Mouse (Mus musculus) gastrocnemius, postnatal 25 days (tissue): ENCODE results near the gene Cry1. TPM values are rescaled to one million over a fixed set of nuclear protein-coding genes. Genes with fewer than 3 reads are reported as not detected.

Source experiments
- DNase-seq: peaks from one replicate; pipeline ENCODE4 v3.0.0; 2022
- long read RNA-seq, 2 experiments: library from polyadenylated mRNA; stranded (forward); transcript quantifications; one replicate each; pipeline ENCODE4 v2.0.0; 2021
- total RNA-seq, 2 experiments: library from RNA; stranded (reverse); gene quantifications; 1 replicate in 1 of 2; 2 replicates in 1 of 2; pipeline ENCODE4 v1.2.3; 2021

Cry1 gene
- 10 to 100 TPM in 1 of 2 experiments, 1 to 10 TPM in 1; 6.1 to 11.8 TPM for total RNA-seq
- long read RNA-seq, experiment 1, transcript Cry1-201 (13 exons, 3,026 nt): major isoform, 13 of 16 reads
- long read RNA-seq, experiment 1, partial matches to known transcripts: 3 of 16 reads
- long read RNA-seq, experiment 1, other reads (novel, unspliced or antisense): 0 of 16 reads
- long read RNA-seq, experiment 2, transcript Cry1-201 (13 exons, 3,026 nt): major isoform, 18 of 20 reads
- long read RNA-seq, experiment 2, partial matches to known transcripts: 1 of 20 reads
- long read RNA-seq, experiment 2, other reads (novel, unspliced or antisense): 1 of 20 reads

DNA sequence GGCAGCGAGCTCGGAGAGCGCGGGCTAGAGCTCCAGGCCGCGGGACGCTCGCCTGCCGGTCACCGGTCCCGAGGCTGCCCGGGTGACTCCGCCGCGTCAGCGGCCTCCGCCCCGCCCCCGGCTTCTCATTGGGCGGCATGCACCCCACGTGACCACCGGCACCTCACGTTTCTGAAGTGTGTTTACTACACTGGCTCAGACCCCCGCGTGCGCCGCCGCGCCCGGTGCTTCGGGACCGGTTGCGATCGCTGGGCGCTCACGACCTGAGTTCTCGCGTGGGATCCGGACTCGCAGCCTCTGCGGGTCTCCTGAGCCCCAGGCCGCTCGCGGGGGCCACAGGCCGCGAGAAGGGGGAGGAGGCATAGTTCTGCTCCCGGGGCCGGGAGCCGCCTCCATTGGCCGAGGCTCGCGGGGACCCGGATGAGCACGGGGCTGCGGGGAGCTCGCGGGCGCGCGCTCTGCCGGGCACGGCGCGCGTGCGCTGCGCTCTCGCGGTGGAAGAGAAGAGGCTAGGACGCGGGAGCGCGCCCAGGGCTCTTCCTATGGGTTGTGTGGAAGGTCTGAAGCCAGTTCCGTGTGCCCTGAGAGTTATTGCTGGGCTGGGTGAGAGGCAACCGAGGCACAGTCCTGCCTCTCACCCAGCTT is at the start of gene Cry1:
Cry1 (minus strand) TSS at position 101 of the 645 bp plus-strand sequence.
- peak; percentile 96 for DNase-seq

DNA sequence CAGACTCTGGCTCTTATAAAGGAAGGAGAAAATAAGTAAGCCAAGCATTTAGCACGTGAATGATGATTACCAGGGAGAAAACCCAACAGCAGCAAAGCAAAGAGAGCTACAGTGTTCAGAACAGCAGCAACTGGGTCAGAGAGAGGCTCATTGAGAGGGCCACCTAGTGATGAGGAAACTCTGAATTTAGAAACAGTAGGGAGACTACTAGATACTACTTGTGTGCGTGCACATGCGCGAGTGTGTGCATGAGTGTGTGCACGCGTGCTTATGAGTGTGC is 36.8 kb upstream of the Cry1 start:
- DNase-seq: no peak

DNA sequence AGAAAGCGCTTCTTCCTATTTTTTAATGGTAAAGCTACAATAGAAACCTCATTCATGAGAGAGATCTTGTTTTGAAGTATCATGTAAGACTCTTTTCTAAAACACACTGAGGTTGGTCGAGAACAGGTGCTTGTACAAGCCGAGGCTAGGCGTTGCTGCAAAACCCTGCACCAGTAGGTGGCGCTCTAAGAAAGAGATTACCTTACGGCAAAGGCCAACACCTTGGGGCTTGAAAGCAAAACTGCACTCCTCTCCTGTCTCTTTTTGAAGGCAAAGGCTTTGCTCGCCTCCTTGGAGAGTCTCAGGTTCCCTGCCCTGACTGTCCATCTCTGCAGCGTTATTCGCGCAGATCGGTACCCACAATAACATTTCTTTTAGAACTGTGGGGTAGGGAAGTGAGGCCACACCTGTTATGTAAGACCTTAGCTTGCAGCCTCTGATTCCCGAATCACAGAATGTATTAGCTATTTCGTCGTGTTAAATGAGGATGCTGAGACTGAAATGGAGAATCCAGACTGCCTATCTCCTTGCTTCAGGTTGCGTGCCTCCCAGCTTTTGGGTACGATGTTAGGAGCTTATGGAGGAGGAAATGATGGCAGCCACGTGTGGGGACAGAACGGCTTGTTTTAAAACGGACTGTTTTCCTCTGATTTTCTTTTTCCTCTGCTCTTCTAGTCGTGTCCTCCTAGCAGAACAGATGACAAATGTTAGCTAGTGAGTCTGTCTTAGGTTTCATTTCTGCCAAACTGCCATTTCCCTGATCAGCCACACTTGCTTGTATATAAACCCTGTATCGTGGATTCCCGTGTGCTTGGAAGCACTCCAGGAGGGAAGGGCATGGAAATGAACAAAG is 36.3 kb upstream of the Cry1 start:
- peak; percentile 57 for DNase-seq

DNA sequence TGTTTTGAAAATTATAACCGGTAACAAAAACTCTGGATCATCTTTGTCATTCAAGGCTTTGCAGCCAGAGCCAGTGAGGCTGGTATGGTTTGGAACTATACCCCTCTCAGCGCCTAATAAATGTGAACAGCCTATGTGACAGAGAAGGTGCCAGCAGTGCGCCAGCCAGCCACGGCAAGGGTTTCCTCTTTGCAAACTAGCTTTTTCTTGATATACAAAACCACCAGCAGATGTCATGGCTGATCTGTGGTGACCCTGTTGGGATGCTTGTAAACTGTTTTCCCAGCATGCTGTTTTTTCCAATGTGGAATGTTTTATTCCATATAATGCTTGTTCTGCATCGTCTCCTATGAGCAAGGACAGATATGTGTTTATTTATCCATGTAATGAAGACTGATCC is 30.0 kb upstream of the Cry1 start:
- DNase-seq: no peak

DNA sequence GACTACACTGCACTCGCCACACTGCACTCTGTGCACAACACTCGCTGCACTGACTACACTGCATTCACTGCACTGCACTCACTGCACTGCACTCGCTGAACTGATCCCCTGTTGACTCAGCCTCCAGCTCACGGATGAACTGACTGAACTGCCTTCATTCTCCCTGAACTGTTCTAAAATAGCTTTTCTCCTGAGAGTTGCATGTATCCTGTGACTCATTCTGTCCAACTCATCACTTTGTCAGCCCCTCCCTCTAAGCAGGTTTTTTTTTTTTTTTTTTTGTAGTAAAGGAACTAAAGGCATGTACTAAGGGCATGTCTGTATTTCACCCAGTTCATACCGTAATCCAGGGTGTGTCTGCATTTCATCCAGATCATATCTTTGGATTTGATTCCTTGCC is 26.8 kb upstream of the Cry1 start:
- DNase-seq: no peak

DNA sequence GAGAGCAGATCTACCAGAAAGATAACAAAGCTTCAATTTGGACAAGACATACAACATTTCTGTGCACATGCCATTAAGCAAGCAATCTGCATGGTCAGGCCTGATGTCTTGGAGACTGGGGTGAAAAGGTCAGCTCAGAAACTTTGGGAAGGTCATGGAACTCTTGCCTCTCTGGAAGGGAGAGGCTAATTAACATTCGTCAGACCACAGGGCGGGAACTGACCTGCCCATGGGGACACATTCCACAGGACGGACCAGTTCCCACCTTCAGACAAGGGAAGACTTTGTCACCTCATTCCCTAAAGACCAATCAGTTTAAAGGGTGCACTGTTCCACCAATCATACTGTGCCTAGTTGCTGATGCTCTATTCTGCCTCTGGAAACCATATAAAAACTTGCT is 25.3 kb upstream of the Cry1 start:
- DNase-seq: no peak

DNA sequence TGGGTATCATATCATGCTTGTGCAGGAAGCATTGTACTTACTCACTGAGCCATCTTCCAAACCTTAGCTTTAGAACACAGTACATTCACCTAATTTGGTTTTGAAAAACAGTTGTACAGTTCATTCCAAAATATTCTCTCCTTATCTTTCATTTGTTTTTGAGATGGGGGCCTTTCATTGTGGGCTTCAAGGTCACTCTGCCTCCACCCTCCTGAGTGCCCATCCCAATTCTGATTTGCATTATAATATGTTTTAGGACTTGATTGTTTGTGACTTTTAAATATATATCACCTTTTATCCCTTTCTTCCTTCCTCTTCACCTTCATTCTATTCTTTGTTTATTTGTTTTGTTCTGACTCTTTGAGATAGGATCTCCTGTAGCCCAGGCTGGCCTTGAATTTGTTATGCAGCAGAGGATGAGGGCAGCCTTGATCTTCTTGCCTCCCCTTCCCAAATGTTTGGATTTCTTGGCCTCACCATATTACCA is 24.3 kb upstream of the Cry1 start:
- DNase-seq: no peak

DNA sequence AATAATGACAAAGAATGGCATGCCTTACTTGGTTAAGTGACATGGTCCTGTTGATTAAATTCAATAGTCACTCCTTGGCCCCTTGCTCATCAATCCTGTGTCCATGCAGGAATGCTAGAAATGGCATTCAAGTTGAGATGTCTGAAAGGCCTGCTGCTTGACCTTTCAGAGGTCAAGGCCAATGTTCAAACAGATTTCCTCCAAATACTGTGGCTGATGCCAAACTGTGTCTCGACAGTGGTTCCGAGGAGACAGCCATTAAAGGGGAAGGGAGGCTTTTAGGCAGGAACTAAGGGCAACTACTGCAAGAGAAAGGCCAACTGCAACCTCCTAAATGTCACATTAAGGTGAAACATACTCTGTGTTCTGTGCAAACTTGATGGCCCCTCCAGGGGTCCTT is 20.5 kb upstream of the Cry1 start:
- DNase-seq: no peak

DNA sequence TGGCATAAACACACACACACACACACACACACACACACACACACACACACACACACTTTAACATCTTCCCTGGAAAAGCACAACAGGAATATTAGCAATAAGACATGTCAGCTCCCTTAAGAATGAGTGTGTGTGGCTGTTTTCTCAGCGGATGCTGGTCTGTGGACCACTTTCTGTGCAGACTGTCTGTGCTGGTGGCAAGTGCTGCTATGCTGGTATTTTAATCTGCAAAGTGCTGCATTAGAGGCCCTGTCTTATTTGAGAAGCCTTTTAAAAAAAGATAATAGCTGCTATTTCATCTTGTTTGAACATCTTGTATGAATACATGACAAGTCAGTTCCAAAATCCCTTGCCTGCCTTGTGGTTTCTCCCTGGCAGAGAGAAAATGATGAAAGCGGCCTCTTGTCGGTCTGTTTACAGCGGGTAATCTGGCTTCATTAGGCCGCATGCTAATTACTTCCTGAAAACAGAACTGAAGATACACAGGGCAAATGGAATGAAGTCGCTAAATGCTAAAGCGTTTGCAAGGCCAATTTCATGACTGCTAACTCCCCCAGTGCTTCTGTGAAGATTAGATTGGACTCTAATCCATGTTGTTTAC is 19.5 kb upstream of the Cry1 start:
- no peak for DNase-seq

DNA sequence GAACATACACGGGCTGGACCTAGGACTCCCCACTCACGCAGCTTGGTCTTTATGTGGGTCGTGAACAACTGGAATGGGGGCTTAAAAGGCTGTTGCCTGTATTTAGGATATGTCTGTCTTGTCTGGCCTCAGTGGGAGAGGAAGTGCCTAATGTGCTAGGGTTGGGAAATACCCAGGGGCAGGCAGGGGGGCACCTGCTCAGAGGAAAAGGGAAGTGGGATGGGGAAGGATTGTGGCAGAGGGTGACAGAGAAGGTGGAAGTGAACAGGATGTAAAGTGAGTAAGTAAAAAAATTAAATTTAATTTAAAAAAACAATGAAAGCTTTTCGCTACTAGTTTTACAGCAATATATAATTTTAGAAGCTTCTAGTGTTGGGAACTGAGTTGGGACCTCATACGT is 9.7 kb upstream of the Cry1 start:
- DNase-seq: no peak

DNA sequence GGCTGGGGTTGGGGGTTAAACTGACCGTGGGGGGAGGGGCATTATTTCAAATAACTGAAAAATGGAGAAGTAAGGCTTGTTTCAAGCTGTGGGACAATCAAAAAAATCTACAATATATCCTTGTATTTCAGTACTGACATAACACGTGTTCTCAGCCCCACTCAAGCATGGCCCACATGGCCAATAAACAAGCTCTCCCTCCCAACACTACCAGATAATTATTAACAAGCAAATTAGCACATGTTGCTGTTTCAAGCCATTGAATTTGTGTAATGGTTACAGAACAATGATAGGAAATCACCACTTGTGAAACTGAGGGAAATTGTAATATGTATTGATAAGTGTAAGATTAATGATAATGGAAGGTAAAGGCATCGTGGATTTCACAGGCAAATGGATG is 8.5 kb upstream of the Cry1 start:
- DNase-seq: no peak

DNA sequence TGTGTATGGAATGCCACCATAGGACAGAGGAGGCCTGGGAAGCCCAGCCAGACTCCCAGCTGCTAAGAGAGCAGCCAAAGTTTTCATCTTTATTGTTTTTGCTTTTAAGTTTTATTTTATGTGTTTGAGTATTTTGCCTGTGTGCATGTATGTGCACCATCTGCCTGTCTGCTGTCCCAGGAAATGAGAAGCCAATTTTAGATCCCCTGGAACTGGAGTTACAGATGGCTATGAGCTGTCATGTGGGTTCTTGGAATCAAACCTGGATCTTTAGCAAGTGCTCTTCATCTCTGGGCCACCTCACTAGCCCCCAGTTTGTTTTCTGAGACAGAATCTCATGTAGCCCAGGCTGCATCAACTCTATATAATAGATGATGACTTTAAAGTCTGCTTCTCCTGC is 5.8 kb upstream of the Cry1 start:
- DNase-seq: no peak

DNA sequence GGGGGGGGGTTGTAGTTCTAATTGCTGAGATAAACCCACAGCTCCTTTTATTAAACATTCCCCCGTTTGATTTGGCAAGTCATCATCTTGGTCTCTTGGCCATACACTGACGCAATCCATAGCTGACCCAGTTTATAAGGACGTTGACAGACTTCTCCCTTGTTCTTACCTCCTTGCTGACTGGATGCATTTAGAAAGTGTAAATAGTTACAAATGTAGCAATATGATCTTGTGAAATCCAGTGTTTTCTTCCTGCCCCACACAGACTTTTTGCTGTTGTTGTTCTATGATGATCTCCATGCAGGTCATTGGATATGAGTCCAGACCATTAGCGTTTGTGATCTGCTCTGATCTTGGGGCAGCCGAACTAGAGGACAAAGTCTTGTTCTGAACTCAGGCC is 5.1 kb upstream of the Cry1 start:
- DNase-seq: no peak

DNA sequence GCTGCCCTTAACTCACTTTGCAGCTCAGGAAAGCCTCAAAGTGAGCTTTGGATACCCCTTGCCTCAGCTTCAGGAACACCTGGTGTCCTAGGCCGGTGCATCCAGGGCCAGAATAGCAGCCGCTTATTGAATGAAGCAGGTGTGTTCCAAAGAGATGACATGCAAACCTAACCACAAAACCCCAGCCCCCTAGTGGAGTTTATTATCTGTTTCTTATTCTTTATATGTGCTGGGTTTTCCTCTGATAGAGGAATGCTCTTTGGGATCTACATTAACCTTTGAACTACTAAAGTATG is 1.6 kb upstream of the Cry1 start:
- DNase-seq: no peak

DNA sequence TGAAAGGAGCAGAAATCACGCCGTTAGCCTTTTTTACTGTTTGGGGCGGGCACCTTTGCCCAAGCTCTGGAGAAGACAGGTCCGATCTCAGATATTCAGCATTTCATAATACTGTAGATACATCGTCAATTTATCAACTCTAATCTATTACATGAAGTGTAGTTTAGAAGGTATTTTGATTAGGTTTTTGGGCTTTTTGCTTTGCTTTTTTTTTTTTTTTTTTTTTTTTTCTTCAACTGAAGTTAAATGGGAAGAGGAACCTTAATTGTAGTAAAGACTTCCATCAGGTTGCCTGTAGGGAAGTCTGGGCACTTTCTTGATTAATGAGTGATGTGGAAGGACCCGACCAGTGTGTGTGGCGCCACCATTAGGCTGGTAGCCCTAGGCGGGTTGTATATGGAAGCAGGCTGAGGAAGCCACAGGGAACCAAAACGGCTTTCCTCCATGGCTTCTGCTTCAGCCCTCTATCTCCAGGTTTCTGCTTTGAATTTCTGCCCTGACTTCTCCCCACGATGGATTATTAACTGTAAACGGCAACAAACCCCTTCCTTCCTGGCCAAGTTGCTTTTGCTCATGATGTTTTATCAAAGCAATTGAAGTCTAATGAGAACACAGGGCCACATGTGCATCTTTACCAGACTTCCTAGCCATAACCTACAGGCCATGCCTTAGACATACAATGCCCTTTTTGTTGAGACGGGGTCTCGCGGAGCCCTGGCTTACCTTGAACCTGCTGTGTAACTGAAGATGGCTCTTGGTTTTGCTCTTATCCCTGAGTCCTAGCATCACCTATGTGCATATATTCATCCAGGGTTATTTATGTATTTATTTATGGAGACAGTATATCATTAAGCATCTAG is 1.0 kb upstream of the Cry1 start:
- DNase-seq: no peak

DNA sequence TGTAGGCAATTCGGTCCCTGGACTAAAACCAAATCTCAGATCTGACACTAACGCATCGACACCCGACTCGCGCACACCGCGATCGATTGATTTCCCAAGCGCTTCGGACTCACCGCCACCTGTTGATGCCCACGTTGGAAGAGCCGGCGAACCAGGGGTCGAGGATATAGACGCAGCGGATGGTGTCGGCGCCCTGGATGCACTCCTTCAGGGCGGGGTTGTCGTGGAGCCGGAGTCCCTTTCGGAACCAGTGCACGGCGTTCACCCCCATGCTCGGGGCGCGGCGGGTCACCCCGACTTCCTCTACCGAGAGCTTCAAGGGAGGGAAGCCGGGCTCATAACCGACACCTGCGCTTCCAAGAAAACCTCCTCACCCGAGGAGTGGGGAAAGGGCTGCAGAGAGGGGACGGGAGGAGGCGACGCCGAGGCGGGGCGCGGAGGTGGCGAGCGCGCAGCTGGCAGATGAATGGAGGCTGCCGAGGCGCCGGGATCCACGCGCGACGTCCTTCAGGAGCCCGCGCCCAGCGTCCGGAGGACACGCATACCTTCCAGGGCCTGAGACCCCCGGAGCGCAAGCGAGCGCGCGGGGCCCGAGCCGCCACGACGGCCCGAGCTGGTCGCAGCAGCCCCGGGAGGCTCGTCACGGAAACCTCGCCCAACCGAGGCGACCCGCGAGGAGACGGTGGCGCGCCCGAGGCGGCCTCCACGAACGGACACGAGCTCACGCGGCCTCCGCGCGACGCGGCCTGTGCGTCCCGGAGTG is 482 bp downstream of the Cry1 start:
- peak; percentile 36 for DNase-seq

DNA sequence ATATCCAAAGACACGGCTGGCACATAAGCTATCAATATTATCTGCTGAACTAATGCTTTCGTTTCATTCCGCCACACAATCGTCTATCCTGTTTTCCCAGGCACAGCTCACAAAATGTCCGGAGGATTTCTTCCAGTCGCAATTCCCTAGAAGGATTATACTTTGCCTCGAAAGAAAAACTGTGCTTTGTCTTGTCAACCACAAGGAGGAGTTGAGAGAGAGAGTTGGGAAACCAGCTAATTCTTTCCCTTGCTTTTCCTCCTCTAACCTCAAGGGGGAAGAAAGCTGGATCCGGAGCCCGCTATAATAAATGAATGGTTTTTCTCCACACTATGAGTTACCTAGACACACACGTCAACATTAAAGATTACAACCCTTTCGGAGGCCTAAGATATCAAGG is 1.2 kb downstream of the Cry1 start:
- no peak for DNase-seq

DNA sequence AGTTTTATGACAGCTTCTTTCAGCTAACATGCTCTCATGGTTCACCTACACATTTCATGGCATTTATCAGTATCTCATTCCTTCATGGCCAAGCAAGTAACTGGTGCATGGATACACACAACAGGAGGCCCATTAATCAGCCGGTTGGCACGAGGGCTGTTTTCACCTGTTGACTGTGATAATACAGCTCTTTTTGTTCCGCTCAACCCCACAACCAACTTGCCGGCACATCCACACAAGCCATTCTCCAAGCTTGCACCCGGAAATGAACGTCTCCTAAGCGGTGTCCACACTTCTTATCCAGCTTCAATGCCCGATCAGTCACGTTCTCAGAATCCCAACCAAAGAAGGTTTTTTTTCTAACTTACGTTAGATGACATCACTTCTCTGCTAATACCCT is 2.1 kb downstream of the Cry1 start:
- no peak for DNase-seq

DNA sequence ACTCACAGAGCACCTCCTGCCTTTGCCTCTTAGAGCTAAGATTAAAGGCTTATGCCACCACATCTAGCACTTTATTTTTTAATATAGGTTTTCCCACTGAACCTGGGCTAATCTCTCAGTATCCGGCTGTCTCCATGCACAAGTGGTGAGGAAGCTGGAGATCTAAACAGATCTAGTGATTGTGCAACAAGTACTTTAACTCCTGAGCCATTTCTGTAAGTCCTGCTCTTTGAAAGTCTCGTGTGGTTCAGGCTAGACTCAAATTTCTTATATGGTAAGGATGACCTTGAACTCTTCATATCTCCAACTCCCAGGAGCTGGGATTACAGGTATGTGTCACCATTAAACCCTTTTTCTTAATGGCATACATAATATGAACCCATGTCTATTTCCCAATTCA is 8.2 kb downstream of the Cry1 start:
- DNase-seq: no peak

DNA sequence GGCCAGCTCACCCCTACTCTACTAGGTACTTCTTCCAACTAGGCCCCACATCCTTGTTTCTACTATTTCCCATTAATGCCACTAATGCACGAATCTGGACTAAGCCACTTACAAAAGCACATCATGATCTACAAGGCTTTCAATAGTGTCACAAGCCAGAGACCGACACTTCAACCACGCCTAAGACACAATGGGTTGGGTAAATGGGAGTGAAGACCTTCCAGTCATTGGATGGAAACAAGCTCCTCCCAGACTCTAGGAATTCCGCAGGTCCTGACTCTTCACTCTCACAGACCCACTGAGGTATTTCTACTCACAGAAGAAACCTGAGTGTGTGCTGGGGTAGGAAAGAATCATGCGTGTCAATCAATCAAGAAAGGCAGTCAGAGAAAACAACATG is 19.6 kb downstream of the Cry1 start:
- DNase-seq: no peak

DNA sequence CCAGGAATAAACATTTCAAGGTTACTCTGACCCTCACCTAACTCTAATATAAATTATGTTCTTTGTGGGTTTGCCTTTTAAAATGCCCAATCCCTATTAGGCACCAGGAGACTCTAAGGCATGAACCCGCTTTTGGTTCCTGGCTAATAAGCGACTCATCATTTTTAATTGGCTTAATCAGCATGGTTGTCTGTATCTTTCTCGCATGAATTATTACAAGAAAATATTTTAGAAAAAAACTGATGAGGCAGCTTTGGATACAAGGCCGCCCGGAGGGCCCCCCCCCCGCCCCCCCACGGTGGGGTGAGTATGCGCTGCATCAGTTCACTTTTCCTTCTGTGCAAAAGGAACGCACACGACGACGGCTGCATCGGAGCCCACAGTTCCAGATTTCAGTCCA is 20.1 kb downstream of the Cry1 start:
- DNase-seq: no peak
